Mouse (Mus musculus) midbrain, postnatal 0 days (tissue): Measurements from ENCODE around the gene Cmc2. TPM values are rescaled to one million over a fixed set of nuclear protein-coding genes. Genes with fewer than 3 reads are reported as not detected.

Experiments
- ATAC-seq: fragments of 200-750 bp; cut with Nextera tagmentation; 2 replicates; pipeline ENCODE4 v1.8.0; 2017; ENCODE audit warnings: moderate number of reproducible peaks, mild to moderate bottlenecking, moderate TSS enrichment, moderate library complexity; ENCODE audit not compliant: low FRiP score
- DNase-seq: peaks from one replicate; pipeline ENCODE4 v3.0.0-alpha.2; 2015; ENCODE audit warnings: low spot score
- H3K27ac ChIP-seq: fragments of 300-500 bp; sonication (generic); 2 replicates; pipeline ENCODE4 v1.5.1; 2014; ENCODE audit warnings: low read depth, mild to moderate bottlenecking, low read length, mixed read lengths
- H3K27me3 ChIP-seq: fragments of 300-500 bp; sonication (generic); 2 replicates; pipeline ENCODE4 v1.6.1; 2014; ENCODE audit warnings: low read length, control low read depth, mixed read lengths; ENCODE audit not compliant: insufficient read depth
- H3K36me3 ChIP-seq: fragments of 300-500 bp; sonication (generic); 2 replicates; pipeline ENCODE4 v1.6.1; 2014; ENCODE audit warnings: low read length, control low read depth, mixed read lengths; ENCODE audit not compliant: insufficient read depth
- H3K4me1 ChIP-seq: fragments of 300-500 bp; sonication (generic); 2 replicates; pipeline ENCODE4 v1.6.1; 2014; ENCODE audit warnings: mild to moderate bottlenecking, control low read depth, antibody characterized with exemption, low read length, mixed read lengths; ENCODE audit not compliant: insufficient read depth
- H3K4me2 ChIP-seq: fragments of 300-500 bp; sonication (generic); 2 replicates; pipeline ENCODE4 v1.6.1; 2014; ENCODE audit warnings: low read depth, mild to moderate bottlenecking, low read length, mixed read lengths; ENCODE audit not compliant: poor library complexity, severe bottlenecking
- H3K4me3 ChIP-seq: fragments of 300-500 bp; sonication (generic); 2 replicates; pipeline ENCODE4 v1.5.1; 2014; ENCODE audit warnings: low read depth, mild to moderate bottlenecking, low read length, moderate library complexity
- H3K9ac ChIP-seq: fragments of 300-500 bp; sonication (generic); replicated peaks from 2 replicates; pipeline ENCODE4 v1.6.1; 2014; ENCODE audit warnings: mild to moderate bottlenecking, low read length, moderate library complexity, mixed read lengths; ENCODE audit not compliant: poor library complexity, severe bottlenecking
- H3K9me3 ChIP-seq: fragments of 300-500 bp; sonication (generic); 2 replicates; pipeline ENCODE4 v1.6.1; 2016; ENCODE audit warnings: low read length, control low read depth
- CTCF ChIP-seq: IDR thresholded peaks from 2 replicates; pipeline ENCODE4 v1.5.1; 2016; ENCODE audit warnings: antibody characterized with exemption, mild to moderate bottlenecking
- WGBS: fragments of 180-500 bp; shearing (Covaris S2); extraction: QIAGEN DNeasy Blood & Tissue Kit; methylation state at CpG from one replicate; pipeline ENCODE4 v1.1.7; 2014; 5-methylcytosine and 5-hydroxymethylcytosine counted together
- polyA plus RNA-seq: library from polyadenylated mRNA; unstranded; fragments of >200 nt; fragmentation: Nextera tagmentation; extraction: Ambion mirVana; gene quantifications from 2 replicates; pipeline ENCODE4 v1.2.1, GENCODE M21; 2015
- total RNA-seq: library from RNA; depleted of rRNA; stranded (reverse); fragments of >200 nt; gene quantifications from 2 replicates; pipeline ENCODE4 v1.2.3, GENCODE M21; 2014; rRNA removed

Cmc2 gene
- total and polyA plus RNA-seq, 2 experiments from 2014 or later = 8.8 to 24.9 TPM

- 86% methylated on average over 4 of the region's 4 CpGs for WGBS
- no peak for ATAC-seq
- no peak for TF ChIP-seq CTCF
These were observed 59.1 kb downstream of the Cmc2 start for GRCm38 (mm10) chr8:116862191-116862590.

GRCm38 (mm10) chr8:116852042-116852441, 69.2 kb downstream of the Cmc2 start:
- 88% methylated on average over 11 of the region's 11 CpGs for WGBS
- H3K9ac ChIP-seq = no peak overlapping the region
- H3K27ac ChIP-seq = no peak overlapping the region
- TF ChIP-seq CTCF = no peak
- no peak for DNase-seq
- H3K27me3 ChIP-seq = no peaks in the 10 kb centered on the region
- no peaks in the 10 kb centered on the region for H3K36me3 ChIP-seq
- no peaks in the 10 kb centered on the region for H3K4me1 ChIP-seq
- H3K9me3 ChIP-seq = no peaks in the 10 kb centered on the region
- H3K4me2 ChIP-seq = no peak overlapping the region
- no peak for ATAC-seq
- no peak overlapping the region for H3K4me3 ChIP-seq

More at GRCm38 (mm10) chr8:116862191-116862590, 59.1 kb downstream of the Cmc2 start:
- no peaks in the 10 kb centered on the region for H3K27me3 ChIP-seq
- H3K36me3 ChIP-seq = no peaks in the 10 kb centered on the region
- no peak overlapping the region for H3K4me3 ChIP-seq
- no peak overlapping the region for H3K9ac ChIP-seq
- DNase-seq = no peak
- no peaks in the 10 kb centered on the region for H3K4me1 ChIP-seq
- H3K4me2 ChIP-seq = no peak overlapping the region
- no peak overlapping the region for H3K27ac ChIP-seq
- no peaks in the 10 kb centered on the region for H3K9me3 ChIP-seq

DNA sequence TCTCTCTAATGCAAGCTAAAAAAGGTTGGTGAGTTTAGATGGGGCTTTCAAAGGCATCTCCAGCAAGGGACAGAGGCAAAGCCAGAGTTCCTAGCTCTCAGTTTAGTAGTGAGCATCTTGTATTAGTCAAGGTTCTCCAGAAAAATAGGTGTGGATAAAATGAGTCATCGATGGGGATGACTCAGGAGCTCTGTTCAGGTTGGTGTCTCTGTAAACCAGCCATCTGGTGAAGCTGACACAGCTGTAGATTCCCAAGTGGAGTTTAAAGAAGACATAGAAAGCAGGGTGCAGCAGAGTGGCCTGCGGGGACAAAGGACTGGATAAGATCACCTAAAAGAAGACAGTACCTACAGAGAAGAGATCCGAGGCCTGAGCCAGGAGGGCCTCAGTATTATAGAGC, 73.2 kb downstream of the Cmc2 start:
- H3K36me3 ChIP-seq = no peaks in the 10 kb centered on the region
- no peak overlapping the region for H3K27ac ChIP-seq
- H3K4me1 ChIP-seq = no peaks in the 10 kb centered on the region
- no peak overlapping the region for H3K4me2 ChIP-seq
- H3K9me3 ChIP-seq = no peaks in the 10 kb centered on the region
- H3K27me3 ChIP-seq = no peaks in the 10 kb centered on the region
- H3K9ac ChIP-seq = no peak overlapping the region
- TF ChIP-seq CTCF = no peak
- no peak overlapping the region for H3K4me3 ChIP-seq
- 84% methylated on average over 3 of the region's 3 CpGs for WGBS
- no peak for ATAC-seq
- DNase-seq = no peak

DNA sequence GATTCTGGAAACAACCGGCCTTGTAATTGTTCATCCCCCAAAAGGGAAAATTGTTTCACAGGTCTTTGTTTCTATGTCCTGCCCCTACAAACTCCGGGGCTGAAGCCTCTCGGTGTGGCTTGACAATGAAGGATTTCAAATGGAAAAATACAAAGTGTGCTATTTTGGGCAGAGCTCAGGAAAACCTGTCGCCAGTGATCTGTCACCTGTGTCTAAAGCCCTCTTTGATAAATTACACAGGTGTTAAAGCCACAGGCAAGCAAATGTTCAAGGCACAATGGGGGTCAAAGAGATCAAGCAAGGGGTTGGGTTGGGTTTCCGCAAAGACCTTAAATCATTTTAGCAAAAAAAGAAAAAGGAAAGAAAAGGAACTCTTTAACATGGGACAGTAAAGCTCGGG, 78.6 kb downstream of the Cmc2 start:
- TF ChIP-seq CTCF = no peak
- H3K27me3 ChIP-seq = no peaks in the 10 kb centered on the region
- no peak for DNase-seq
- H3K9ac ChIP-seq = no peak overlapping the region
- H3K9me3 ChIP-seq = no peaks in the 10 kb centered on the region
- WGBS = 73% methylated on average over 6 of the region's 6 CpGs
- no peaks in the 10 kb centered on the region for H3K4me1 ChIP-seq
- H3K36me3 ChIP-seq = no peaks in the 10 kb centered on the region
- ATAC-seq = no peak
- H3K27ac ChIP-seq = no peak overlapping the region
- H3K4me3 ChIP-seq = no peak overlapping the region
- no peak overlapping the region for H3K4me2 ChIP-seq

Other genes with a start within 250 kb of the Cmc2 start
- gene Cdyl2, start 188.5 kb downstream of the Cmc2 start, total RNA-seq = 9.3 and 11.3 TPM in 2 replicates
- gene Cdyl2, start 188.5 kb downstream of the Cmc2 start, polyA plus RNA-seq = 16.0 and 16.1 TPM in 2 replicates
- 2.6 and 3.3 TPM in 2 replicates for gene Cenpn, start 275 bp upstream of the Cmc2 start, total RNA-seq
- 4.2 and 5.8 TPM in 2 replicates for gene Cenpn, start 275 bp upstream of the Cmc2 start, polyA plus RNA-seq
- gene Atmin, start 21.9 kb upstream of the Cmc2 start, total RNA-seq = 45.3 and 47.1 TPM in 2 replicates
- 20.1 and 22.7 TPM in 2 replicates for gene Atmin, start 21.9 kb upstream of the Cmc2 start, polyA plus RNA-seq
- 6.1 and 11.0 TPM in 2 replicates for gene 1700030J22Rik, start 57.5 kb upstream of the Cmc2 start, total RNA-seq
- 7.8 and 8.4 TPM in 2 replicates for gene 1700030J22Rik, start 57.5 kb upstream of the Cmc2 start, polyA plus RNA-seq
- gene Gcsh, start 72.1 kb upstream of the Cmc2 start, total RNA-seq = 46.5 and 53.8 TPM in 2 replicates
- 93.9 and 106 TPM in 2 replicates for gene Gcsh, start 72.1 kb upstream of the Cmc2 start, polyA plus RNA-seq
- gene Pkd1l2, start 161.0 kb upstream of the Cmc2 start, total RNA-seq = under 0.01 and 0.42 TPM in 2 replicates
- gene Pkd1l2, start 161.0 kb upstream of the Cmc2 start, polyA plus RNA-seq = 0.16 and 0.17 TPM in 2 replicates
- gene Bco1, start 174.4 kb upstream of the Cmc2 start, total RNA-seq = 0.14 and 0.27 TPM in 2 replicates
- gene Bco1, start 174.4 kb upstream of the Cmc2 start, polyA plus RNA-seq = 0.32 and 0.52 TPM in 2 replicates
- 13.5 and 14.2 TPM in 2 replicates for gene Gan, start 236.7 kb upstream of the Cmc2 start, total RNA-seq
- 4.0 and 4.6 TPM in 2 replicates for gene Gan, start 236.7 kb upstream of the Cmc2 start, polyA plus RNA-seq